Mouse (Mus musculus) thymus, adult 2 months (tissue): ENCODE results near the gene Coq5.

Experiments
- CTCF ChIP-seq: fragments of 200-500 bp; IDR thresholded peaks from 2 replicates; pipeline ENCODE4 v1.5.1; 2012; ENCODE audit warnings: mild to moderate bottlenecking, control low read depth, low read length, moderate library complexity, borderline replicate concordance; ENCODE audit not compliant: control insufficient read depth, poor library complexity, insufficient read depth; ENCODE audit errors: extremely low read depth
- POLR2A ChIP-seq: fragments of 200-500 bp; IDR thresholded peaks from 2 replicates; pipeline ENCODE4 v1.6.1; 2012; ENCODE audit warnings: mild to moderate bottlenecking, low read length, control low read depth, moderate library complexity; ENCODE audit not compliant: control insufficient read depth, poor library complexity, insufficient read depth; ENCODE audit errors: extremely low read depth

DNA sequence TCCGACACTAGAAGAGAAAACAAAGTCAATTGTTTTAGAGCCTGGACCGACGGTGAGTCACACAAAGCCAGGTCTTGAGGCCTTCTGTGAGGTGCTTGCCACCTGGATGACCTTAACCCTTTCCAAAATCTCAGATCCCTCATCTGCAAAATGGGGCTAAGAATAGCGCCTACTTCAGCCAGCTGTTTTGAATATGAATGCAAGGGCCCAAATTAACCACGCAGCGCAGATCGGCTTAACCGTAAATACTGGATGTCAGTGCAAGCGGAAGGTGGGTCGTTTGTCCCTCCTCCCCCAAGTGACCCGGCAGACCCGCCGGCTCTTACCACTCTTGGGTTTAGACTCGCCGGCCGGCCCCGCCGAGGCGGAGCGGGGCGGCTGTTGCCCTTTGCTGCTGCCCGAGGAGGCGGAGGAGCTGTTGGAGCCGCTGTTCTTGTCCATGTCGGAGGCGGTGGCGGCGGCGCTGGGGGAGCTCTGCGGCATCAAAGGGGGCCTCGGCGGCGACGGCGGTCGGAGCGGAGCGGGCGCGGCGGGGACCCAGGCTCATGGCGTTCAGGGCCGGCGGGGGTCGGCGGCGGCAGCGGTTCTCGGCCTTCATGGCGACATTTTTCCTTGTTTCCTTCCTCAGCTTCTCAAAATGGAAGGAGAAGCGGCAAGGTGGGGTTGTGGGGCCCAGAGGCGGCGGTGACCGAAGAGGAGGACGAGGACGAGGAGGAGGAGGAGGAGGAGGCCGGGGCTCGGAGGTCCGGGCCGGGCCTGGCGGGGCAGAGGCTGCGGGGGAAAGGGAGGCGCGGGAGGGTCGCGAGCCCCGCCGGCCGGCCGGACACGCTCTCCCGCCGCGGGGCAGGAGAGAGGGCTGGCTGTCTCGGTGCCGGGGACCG lies 7.3 kb upstream of the Coq5 start:
- TF ChIP-seq CTCF, result no peak
- TF ChIP-seq POLR2A, result no peak
